9 mouse cellular contexts compared by ENCODE assay signal in genomic region chr11:101841998-101842772, GRCm38 (mm10). TPM values are rescaled to one million over a fixed set of nuclear protein-coding genes. Genes with fewer than 3 reads are reported as not detected.
DNase-seq lines count a peak whose midpoint lies in the region; ATAC-seq and TF ChIP-seq lines count a peak whose summit lies in the region.
"Had no signal": no experiment of that assay in that cellular context is flagged by ENCODE, and none has a peak within 500 bp of the region (broad histone marks: within the 10 kb centered on the region; RNA-seq: fewer than 3 reads in every experiment).

No protein-coding gene starts in this region.

- H3K36me3 ChIP-seq in hindbrain, postnatal 0 days (ENCODE audit: insufficient read depth, low read length), result no peaks in the 10 kb centered on the region
- no peaks in the 10 kb centered on the region for H3K36me3 ChIP-seq in hindbrain, embryonic 12.5 days
- no peaks in the 10 kb centered on the region for H3K36me3 ChIP-seq in intestine, embryonic 16.5 days (ENCODE audit: control insufficient read depth, insufficient read depth, low read length)
- no peaks in the 10 kb centered on the region for H3K36me3 ChIP-seq in forebrain, embryonic 15.5 days

- no peak overlapping the region for H3K4me3 ChIP-seq in hindbrain, postnatal 0 days (ENCODE audit: low read length)
- no peak overlapping the region for H3K4me3 ChIP-seq in hindbrain, embryonic 12.5 days
- no peak overlapping the region for H3K4me3 ChIP-seq in cerebellum, adult 2 months (replicated peaks; ENCODE audit: insufficient read depth, low read depth, low read length)
- no peak overlapping the region for H3K4me3 ChIP-seq in intestine, embryonic 16.5 days (ENCODE audit: low read length)
- no peak overlapping the region for H3K4me3 ChIP-seq in forebrain, embryonic 15.5 days

- no peaks in the 10 kb centered on the region for H3K4me1 ChIP-seq in hindbrain, postnatal 0 days (ENCODE audit: insufficient read depth, low read length)
- 0 out of 2 replicates have a peak, but pooled peaks cover 2% of the 10 kb centered on the region for H3K4me1 ChIP-seq in hindbrain, embryonic 12.5 days
- peaks cover 29% of the 10 kb centered on the region for H3K4me1 ChIP-seq in cerebellum, adult 2 months (ENCODE audit: control insufficient read depth, insufficient read depth, low read length)
- 0 out of 2 replicates have a peak, but pooled peaks cover 2% of the 10 kb centered on the region for H3K4me1 ChIP-seq in intestine, embryonic 16.5 days (ENCODE audit: control insufficient read depth, insufficient read depth, low read length)
- H3K4me1 ChIP-seq in forebrain, embryonic 15.5 days, result no peaks in the 10 kb centered on the region

- peak overlapping the region; percentile 52; the same call in 1 of the 2 replicates for H3K27ac ChIP-seq in hindbrain, postnatal 0 days
- no peak overlapping the region for H3K27ac ChIP-seq in hindbrain, embryonic 12.5 days
- H3K27ac ChIP-seq in cerebellum, adult 2 months (ENCODE audit: insufficient read depth, low read length), result peak overlapping the region; percentile 69
- H3K27ac ChIP-seq in intestine, embryonic 16.5 days (ENCODE audit: low read length), result peak overlapping the region; percentile 65
- H3K27ac ChIP-seq in forebrain, embryonic 15.5 days (replicated peaks), result no peak overlapping the region

- 0 out of 2 replicates have a peak, but pooled peaks have one; percentile 6 for TF ChIP-seq POLR2A in cerebellum, adult 2 months (IDR thresholded peaks at IDR 0.05; ENCODE audit: borderline replicate concordance, insufficient read depth, low read length)

- WGBS in hindbrain, postnatal 0 days, result 69% methylated on average over 15 of the region's 15 CpGs
- 87% methylated on average over 15 of the region's 15 CpGs for WGBS in hindbrain, embryonic 12.5 days
- 21% methylated on average over 15 of the region's 15 CpGs for WGBS in cerebellum, adult 2 months
- WGBS in intestine, embryonic 16.5 days, result 67% methylated on average over 15 of the region's 15 CpGs
- 82% methylated on average over 15 of the region's 15 CpGs for WGBS in forebrain, embryonic 15.5 days

- peak; percentile 57 for DNase-seq in hindbrain, postnatal 0 days (ENCODE audit: low spot score)
- DNase-seq in cerebellum, adult 2 months, result peak; percentile 76 to 91
- peak; percentile 36 to 53 for DNase-seq in lung, postnatal 4 days
- DNase-seq in adrenal gland, postnatal 4 days (ENCODE audit: low spot score in 2 of 2), result no peak
- DNase-seq in embryo, embryonic 10 days (ENCODE audit: low spot score), result no peak

- no peaks in the 10 kb centered on the region for H3K27me3 ChIP-seq in hindbrain, postnatal 0 days (ENCODE audit: insufficient read depth, low read length)
- H3K27me3 ChIP-seq in hindbrain, embryonic 12.5 days, result no peaks in the 10 kb centered on the region
- no peaks in the 10 kb centered on the region for H3K27me3 ChIP-seq in cerebellum, adult 2 months (ENCODE audit: control insufficient read depth, insufficient read depth, low read length)
- no peaks in the 10 kb centered on the region for H3K27me3 ChIP-seq in intestine, embryonic 16.5 days (replicated peaks; ENCODE audit: control insufficient read depth, insufficient read depth, low read length)
- no peaks in the 10 kb centered on the region for H3K27me3 ChIP-seq in forebrain, embryonic 15.5 days

- TF ChIP-seq CTCF in hindbrain, postnatal 0 days (IDR thresholded peaks at IDR 0.05; ENCODE audit: low read depth), result no peak
- no peak for TF ChIP-seq CTCF in cerebellum, adult 2 months (IDR thresholded peaks at IDR 0.05; ENCODE audit: borderline replicate concordance, insufficient read depth, low read depth, low read length)

- no peak overlapping the region for H3K4me2 ChIP-seq in hindbrain, postnatal 0 days (ENCODE audit: low read depth, low read length)
- H3K4me2 ChIP-seq in hindbrain, embryonic 12.5 days (replicated peaks), result no peak overlapping the region
- H3K4me2 ChIP-seq in intestine, embryonic 16.5 days (ENCODE audit: low read depth, low read length), result no peak overlapping the region
- H3K4me2 ChIP-seq in forebrain, embryonic 15.5 days (replicated peaks), result no peak overlapping the region

- H3K9me3 ChIP-seq in hindbrain, postnatal 0 days (ENCODE audit: low read length), result no peaks in the 10 kb centered on the region
- H3K9me3 ChIP-seq in hindbrain, embryonic 12.5 days (replicated peaks), result peaks cover 12% of the 10 kb centered on the region; the same call in 1 of the 2 replicates
- no peaks in the 10 kb centered on the region for H3K9me3 ChIP-seq in intestine, embryonic 16.5 days (ENCODE audit: control insufficient read depth, low read length)
- no peaks in the 10 kb centered on the region for H3K9me3 ChIP-seq in forebrain, embryonic 15.5 days

- no peak overlapping the region for H3K9ac ChIP-seq in hindbrain, postnatal 0 days (replicated peaks; ENCODE audit: low read length)
- H3K9ac ChIP-seq in hindbrain, embryonic 12.5 days, result no peak overlapping the region
- no peak overlapping the region for H3K9ac ChIP-seq in intestine, embryonic 16.5 days (ENCODE audit: low read depth, low read length)
- H3K9ac ChIP-seq in forebrain, embryonic 15.5 days (replicated peaks), result no peak overlapping the region

- peak; percentile 61 for ATAC-seq in hindbrain, postnatal 0 days
- ATAC-seq in hindbrain, embryonic 12.5 days (ENCODE audit: low FRiP score), result no peak
- ATAC-seq in intestine, embryonic 16.5 days, result peak; percentile 59; the same call in 1 of the 2 replicates
- no peak for ATAC-seq in forebrain, embryonic 15.5 days (replicated peaks)

RNA-seq across cellular contexts. Expression of gene Meox1, which starts 52.0 kb away (rescaled TPM):
- 1.8 and 2.0 TPM in 2 replicates for total RNA-seq in hindbrain, postnatal 0 days (2014; rRNA removed)
- 0.69 and 0.73 TPM in 2 replicates for polyA plus RNA-seq in hindbrain, postnatal 0 days (2015; fragmentation: Nextera tagmentation; extraction: Ambion mirVana)
- polyA plus RNA-seq in hindbrain, embryonic 12.5 days (2016; fragmentation: Nextera tagmentation; extraction: Ambion mirVana), result 1.4 and 1.9 TPM in 2 replicates
- 1.5 and 1.8 TPM in 2 replicates for polyA plus RNA-seq in cerebellum, adult 2 months (2012; rRNA removed)
- polyA plus RNA-seq in intestine, embryonic 16.5 days (2015; fragmentation: Nextera tagmentation; extraction: Ambion mirVana), result 5.0 and 5.1 TPM in 2 replicates
- 1 to 10 TPM; 7.1 to 7.8 TPM for total RNA-seq in adrenal gland, postnatal 4 days (2021)
- polyA plus RNA-seq in forebrain, embryonic 15.5 days (2015; fragmentation: Nextera tagmentation; extraction: Ambion mirVana), result 0.51 and 0.59 TPM in 2 replicates
- total RNA-seq: neutrophil, adult 5-6 weeks had no signal

RNA-seq across cellular contexts. Expression of gene Etv4, which starts 57.0 kb away (rescaled TPM):
- 47.7 and 56.9 TPM in 2 replicates for total RNA-seq in hindbrain, postnatal 0 days (2014; rRNA removed)
- polyA plus RNA-seq in hindbrain, postnatal 0 days (2015; fragmentation: Nextera tagmentation; extraction: Ambion mirVana), result 22.5 and 30.2 TPM in 2 replicates
- 8.2 and 8.4 TPM in 2 replicates for polyA plus RNA-seq in hindbrain, embryonic 12.5 days (2016; fragmentation: Nextera tagmentation; extraction: Ambion mirVana)
- 26.9 and 27.0 TPM in 2 replicates for polyA plus RNA-seq in cerebellum, adult 2 months (2012; rRNA removed)
- polyA plus RNA-seq in intestine, embryonic 16.5 days (2015; fragmentation: Nextera tagmentation; extraction: Ambion mirVana), result 3.8 and 4.8 TPM in 2 replicates
- total RNA-seq in adrenal gland, postnatal 4 days (2021), result 1 to 10 TPM; 6.5 to 9.9 TPM
- polyA plus RNA-seq in forebrain, embryonic 15.5 days (2015; fragmentation: Nextera tagmentation; extraction: Ambion mirVana), result 5.7 and 6.1 TPM in 2 replicates
- total RNA-seq: neutrophil, adult 5-6 weeks had no signal

Comparison
In these comparisons a context has a peak if more than half of its experiments do, and no peak if none do; other contexts are left out.
1. ATAC-seq: peak in hindbrain, postnatal 0 days (single experiment) and intestine, embryonic 16.5 days (single experiment); none in hindbrain, embryonic 12.5 days (single experiment) and forebrain, embryonic 15.5 days (single experiment).
2. H3K27ac ChIP-seq: peak in hindbrain, postnatal 0 days (single experiment), cerebellum, adult 2 months (single experiment) and intestine, embryonic 16.5 days (single experiment); none in hindbrain, embryonic 12.5 days (single experiment) and forebrain, embryonic 15.5 days (single experiment).
3. DNase-seq: peak in hindbrain, postnatal 0 days (single experiment), cerebellum, adult 2 months (2 of 2) and lung, postnatal 4 days (2 of 2); none in adrenal gland, postnatal 4 days (0 of 2) and embryo, embryonic 10 days (single experiment).